Mouse (Mus musculus) midbrain, postnatal 0 days (tissue): ENCODE measurements around the gene Zfand2a. TPM values are rescaled to one million over a fixed set of nuclear protein-coding genes. Genes with fewer than 3 reads are reported as not detected.

Source experiments
- ATAC-seq: fragments of 200-750 bp; cut with Nextera tagmentation; 2 replicates; pipeline ENCODE4 v1.8.0; 2017; ENCODE audit warnings: moderate number of reproducible peaks, mild to moderate bottlenecking, moderate TSS enrichment, moderate library complexity; ENCODE audit not compliant: low FRiP score
- DNase-seq: peaks from one replicate; pipeline ENCODE4 v3.0.0-alpha.2; 2015; ENCODE audit warnings: low spot score
- H3K27ac ChIP-seq: fragments of 300-500 bp; sonication (generic); 2 replicates; pipeline ENCODE4 v1.5.1; 2014; ENCODE audit warnings: low read depth, mild to moderate bottlenecking, low read length, mixed read lengths
- H3K27me3 ChIP-seq: fragments of 300-500 bp; sonication (generic); 2 replicates; pipeline ENCODE4 v1.6.1; 2014; ENCODE audit warnings: low read length, control low read depth, mixed read lengths; ENCODE audit not compliant: insufficient read depth
- H3K36me3 ChIP-seq: fragments of 300-500 bp; sonication (generic); 2 replicates; pipeline ENCODE4 v1.6.1; 2014; ENCODE audit warnings: low read length, control low read depth, mixed read lengths; ENCODE audit not compliant: insufficient read depth
- H3K4me1 ChIP-seq: fragments of 300-500 bp; sonication (generic); 2 replicates; pipeline ENCODE4 v1.6.1; 2014; ENCODE audit warnings: mild to moderate bottlenecking, control low read depth, antibody characterized with exemption, low read length, mixed read lengths; ENCODE audit not compliant: insufficient read depth
- H3K4me2 ChIP-seq: fragments of 300-500 bp; sonication (generic); 2 replicates; pipeline ENCODE4 v1.6.1; 2014; ENCODE audit warnings: low read depth, mild to moderate bottlenecking, low read length, mixed read lengths; ENCODE audit not compliant: poor library complexity, severe bottlenecking
- H3K4me3 ChIP-seq: fragments of 300-500 bp; sonication (generic); 2 replicates; pipeline ENCODE4 v1.5.1; 2014; ENCODE audit warnings: low read depth, mild to moderate bottlenecking, low read length, moderate library complexity
- H3K9ac ChIP-seq: fragments of 300-500 bp; sonication (generic); replicated peaks from 2 replicates; pipeline ENCODE4 v1.6.1; 2014; ENCODE audit warnings: mild to moderate bottlenecking, low read length, moderate library complexity, mixed read lengths; ENCODE audit not compliant: poor library complexity, severe bottlenecking
- H3K9me3 ChIP-seq: fragments of 300-500 bp; sonication (generic); 2 replicates; pipeline ENCODE4 v1.6.1; 2016; ENCODE audit warnings: low read length, control low read depth
- CTCF ChIP-seq: IDR thresholded peaks from 2 replicates; pipeline ENCODE4 v1.5.1; 2016; ENCODE audit warnings: antibody characterized with exemption, mild to moderate bottlenecking
- WGBS: fragments of 180-500 bp; shearing (Covaris S2); extraction: QIAGEN DNeasy Blood & Tissue Kit; methylation state at CpG from one replicate; pipeline ENCODE4 v1.1.7; 2014; 5-methylcytosine and 5-hydroxymethylcytosine counted together
- polyA plus RNA-seq: library from polyadenylated mRNA; unstranded; fragments of >200 nt; fragmentation: Nextera tagmentation; extraction: Ambion mirVana; gene quantifications from 2 replicates; pipeline ENCODE4 v1.2.1, GENCODE M21; 2015
- total RNA-seq: library from RNA; depleted of rRNA; stranded (reverse); fragments of >200 nt; gene quantifications from 2 replicates; pipeline ENCODE4 v1.2.3, GENCODE M21; 2014

The Zfand2a gene
- total and polyA plus RNA-seq, 2 experiments from 2014 or later: 35.0 to 60.6 TPM

- TF ChIP-seq CTCF: no peak
- peaks cover 7% of the 10 kb centered on the region for H3K4me1 ChIP-seq
- no peaks in the 10 kb centered on the region for H3K36me3 ChIP-seq
- H3K9ac ChIP-seq: peak within 1 kb of the TSS; percentile 59
- no peak within 1 kb of the TSS for H3K27ac ChIP-seq
- H3K4me2 ChIP-seq: peak within 1 kb of the TSS; percentile 84
- peak; percentile 97 for ATAC-seq
- 3% methylated on average over 42 of the region's 42 CpGs for WGBS
- DNase-seq: peak; percentile 99
- peak within 1 kb of the TSS; percentile 55 for H3K4me3 ChIP-seq
- no peaks in the 10 kb centered on the region for H3K27me3 ChIP-seq
- H3K9me3 ChIP-seq: no peaks in the 10 kb centered on the region
Observed at GRCm38 (mm10) chr5:139460384-139461067, 23.8 kb downstream of the Zfand2a start, which contains the start of gene 3110082I17Rik. TSS of gene 3110082I17Rik (minus strand) at chr5:139460527.

- peaks cover 4% of the 10 kb centered on the region; the same call in 1 of the 2 replicates for H3K36me3 ChIP-seq
- DNase-seq (no peak), ATAC-seq (peak; percentile 42; the same call in 1 of the 2 replicates)
- H3K4me1 ChIP-seq: peaks cover 7% of the 10 kb centered on the region
- 8% methylated on average over 10 of the region's 10 CpGs for WGBS
- H3K4me2 ChIP-seq: peak overlapping the region; percentile 84
- H3K27ac ChIP-seq: no peak overlapping the region
- no peaks in the 10 kb centered on the region for H3K27me3 ChIP-seq
- peak overlapping the region; percentile 55 for H3K4me3 ChIP-seq
- peak overlapping the region; percentile 59 for H3K9ac ChIP-seq
- no peaks in the 10 kb centered on the region for H3K9me3 ChIP-seq
- TF ChIP-seq CTCF: no peak
Observed at GRCm38 (mm10) chr5:139459938-139460337, 24.4 kb downstream of the Zfand2a start.

- 93% methylated on average over 8 of the region's 8 CpGs for WGBS
- H3K27me3 ChIP-seq: no peaks in the 10 kb centered on the region
- ATAC-seq (no peak), DNase-seq (no peak)
- peaks cover 5% of the 10 kb centered on the region; the same call in 1 of the 2 replicates for H3K36me3 ChIP-seq
- no peak overlapping the region for H3K4me2 ChIP-seq
- no peak overlapping the region for H3K9ac ChIP-seq
- H3K4me3 ChIP-seq: no peak overlapping the region
- peaks cover 7% of the 10 kb centered on the region for H3K4me1 ChIP-seq
- no peak for TF ChIP-seq CTCF
- H3K9me3 ChIP-seq: no peaks in the 10 kb centered on the region
- H3K27ac ChIP-seq: no peak overlapping the region
Observed at GRCm38 (mm10) chr5:139457241-139457640, 27.1 kb downstream of the Zfand2a start.

- 90% methylated on average over 12 of the region's 12 CpGs for WGBS
- no peaks in the 10 kb centered on the region for H3K27me3 ChIP-seq
- peaks cover 5% of the 10 kb centered on the region; the same call in 1 of the 2 replicates for H3K36me3 ChIP-seq
- ATAC-seq (no peak), DNase-seq (no peak)
- H3K9ac ChIP-seq: no peak overlapping the region
- no peak overlapping the region for H3K27ac ChIP-seq
- TF ChIP-seq CTCF: no peak
- no peaks in the 10 kb centered on the region for H3K9me3 ChIP-seq
- H3K4me2 ChIP-seq: no peak overlapping the region
- peaks cover 7% of the 10 kb centered on the region for H3K4me1 ChIP-seq
- H3K4me3 ChIP-seq: no peak overlapping the region
Observed at GRCm38 (mm10) chr5:139455166-139455565, 29.2 kb downstream of the Zfand2a start.

- H3K27ac ChIP-seq: no peak overlapping the region
- no peaks in the 10 kb centered on the region for H3K27me3 ChIP-seq
- no peaks in the 10 kb centered on the region for H3K4me1 ChIP-seq
- no peak for TF ChIP-seq CTCF
- DNase-seq (no peak), ATAC-seq (no peak)
- peaks cover 5% of the 10 kb centered on the region; the same call in 1 of the 2 replicates for H3K36me3 ChIP-seq
- H3K9ac ChIP-seq: 0 out of 2 replicates have a peak overlapping the region, but pooled peaks have one; percentile 1
- H3K9me3 ChIP-seq: no peaks in the 10 kb centered on the region
- no peak overlapping the region for H3K4me3 ChIP-seq
- 89% methylated on average over 10 of the region's 10 CpGs for WGBS
- H3K4me2 ChIP-seq: no peak overlapping the region
Observed at GRCm38 (mm10) chr5:139453031-139453430, 31.3 kb downstream of the Zfand2a start.

- WGBS: 27% methylated on average over 4 of the region's 4 CpGs
Observed at GRCm38 (mm10) chr5:139449926-139450325, 34.4 kb downstream of the Zfand2a start.

More at GRCm38 (mm10) chr5:139449926-139450325, 34.4 kb downstream of the Zfand2a start:
- H3K4me1 ChIP-seq: no peaks in the 10 kb centered on the region
- no peak overlapping the region for H3K27ac ChIP-seq
- H3K36me3 ChIP-seq: peaks cover under 1% of the 10 kb centered on the region; the same call in 1 of the 2 replicates
- H3K27me3 ChIP-seq: no peaks in the 10 kb centered on the region
- no peak for DNase-seq
- H3K4me3 ChIP-seq: no peak overlapping the region
- H3K9ac ChIP-seq: no peak overlapping the region; the same call in 1 of the 2 replicates
- H3K9me3 ChIP-seq: no peaks in the 10 kb centered on the region
- no peak for ATAC-seq
- H3K4me2 ChIP-seq: no peak overlapping the region
- TF ChIP-seq CTCF: no peak
